Comparison of ENCODE assay signal across 10 mouse cellular contexts in genomic region chr17:35848112-35848511, GRCm38 (mm10). TPM values are rescaled to one million over a fixed set of nuclear protein-coding genes. Genes with fewer than 3 reads are reported as not detected.
A peak's percentile ranks its signal among the peaks of the same experiment; 100 is the strongest.
DNase-seq lines count a peak whose midpoint lies in the region; ATAC-seq and TF ChIP-seq lines count a peak whose summit lies in the region.
"Had no signal": no experiment of that assay in that cellular context is flagged by ENCODE, and none has a peak within 500 bp of the region (broad histone marks: within the 10 kb centered on the region; RNA-seq: fewer than 3 reads in every experiment).

No protein-coding gene starts in this region.

- no peak for TF ChIP-seq POLR2A in cerebellum, adult 2 months (IDR thresholded peaks at IDR 0.05; ENCODE audit: borderline replicate concordance, insufficient read depth, low read length)

- peak; percentile 23; the same call in 1 of the 2 replicates for TF ChIP-seq CTCF in lung, embryonic 14.5 days (IDR thresholded peaks at IDR 0.05; ENCODE audit: low read depth)
- no peak for TF ChIP-seq CTCF in cerebellum, adult 2 months (IDR thresholded peaks at IDR 0.05; ENCODE audit: borderline replicate concordance, insufficient read depth, low read depth, low read length)

- H3K4me2 ChIP-seq in lung, embryonic 14.5 days: no peak overlapping the region
- H3K4me2 ChIP-seq: forebrain, embryonic 13.5 days; hindbrain, embryonic 15.5 days had no signal

- peak; percentile 47 to 51 for DNase-seq in frontal cortex, postnatal 36 days (ENCODE audit: low spot score in 2 of 2)
- no peak for DNase-seq in frontal cortex, postnatal 14 days (ENCODE audit: low spot score in 2 of 2)
- no peak for DNase-seq in lung, embryonic 14.5 days
- no peak for DNase-seq in lung, postnatal 14 days
- peak; percentile 92 for DNase-seq in MN1 (ENCODE audit: low spot score)
- peak; percentile 34 to 53 for DNase-seq in kidney, postnatal 25 days
- DNase-seq in cerebellum, adult 2 months: no peak
- DNase-seq in thymus, postnatal 0 days (ENCODE audit: low spot score): no peak

- H3K9ac ChIP-seq in lung, embryonic 14.5 days: no peak overlapping the region
- H3K9ac ChIP-seq: forebrain, embryonic 13.5 days; hindbrain, embryonic 15.5 days had no signal

- no peaks in the 10 kb centered on the region for H3K9me3 ChIP-seq in lung, embryonic 14.5 days (ENCODE audit: low read depth, low read length)
- H3K9me3 ChIP-seq: forebrain, embryonic 13.5 days; hindbrain, embryonic 15.5 days had no signal

- no peaks in the 10 kb centered on the region for H3K27me3 ChIP-seq in lung, embryonic 14.5 days (ENCODE audit: insufficient read depth, low read length)
- H3K27me3 ChIP-seq in cerebellum, adult 2 months (ENCODE audit: control insufficient read depth, insufficient read depth, low read length): no peaks in the 10 kb centered on the region
- H3K27me3 ChIP-seq: forebrain, embryonic 13.5 days; hindbrain, embryonic 15.5 days had no signal

- H3K27ac ChIP-seq in lung, embryonic 14.5 days (ENCODE audit: low read depth): no peak overlapping the region
- H3K27ac ChIP-seq in cerebellum, adult 2 months (ENCODE audit: insufficient read depth, low read length): no peak overlapping the region
- H3K27ac ChIP-seq: forebrain, embryonic 13.5 days; hindbrain, embryonic 15.5 days had no signal

- WGBS in lung, embryonic 14.5 days: 58% methylated on average over 1 of the region's 1 CpGs
- WGBS in cerebellum, adult 2 months: 16% methylated on average over 1 of the region's 1 CpGs

- peaks cover 89% of the 10 kb centered on the region for H3K36me3 ChIP-seq in lung, embryonic 14.5 days (ENCODE audit: insufficient read depth)

- ATAC-seq in lung, embryonic 14.5 days (ENCODE audit: insufficient read depth): peak; percentile 41; the same call in 1 of the 2 replicates
- ATAC-seq: forebrain, embryonic 13.5 days had no signal

- H3K4me3 ChIP-seq in lung, embryonic 14.5 days (ENCODE audit: low read depth, low read length): no peak overlapping the region
- H3K4me3 ChIP-seq in cerebellum, adult 2 months (replicated peaks; ENCODE audit: insufficient read depth, low read depth, low read length): no peak overlapping the region
- H3K4me3 ChIP-seq: forebrain, embryonic 13.5 days; hindbrain, embryonic 15.5 days had no signal

- peaks cover under 1% of the 10 kb centered on the region; the same call in 1 of the 2 replicates for H3K4me1 ChIP-seq in lung, embryonic 14.5 days (ENCODE audit: insufficient read depth)
- H3K4me1 ChIP-seq in cerebellum, adult 2 months (ENCODE audit: control insufficient read depth, insufficient read depth, low read length): no peaks in the 10 kb centered on the region
- H3K4me1 ChIP-seq: hindbrain, embryonic 15.5 days had no signal

RNA-seq across cellular contexts. Expression of gene Mdc1, which starts 6.8 kb away (rescaled TPM):
- polyA plus RNA-seq in lung, embryonic 14.5 days (2014; fragmentation: Nextera tagmentation; extraction: Ambion mirVana): 19.5 and 21.6 TPM in 2 replicates
- polyA plus RNA-seq in cerebellum, adult 2 months (2012; rRNA removed): 12.1 and 16.1 TPM in 2 replicates
- 6.7 TPM in 2 replicates for polyA plus RNA-seq in thymus, postnatal 0 days (2015; fragmentation: Nextera tagmentation; extraction: Ambion mirVana)

RNA-seq across cellular contexts. Expression of gene Tubb5, which starts 10.0 kb away (rescaled TPM):
- 1,155 and 1,206 TPM in 2 replicates for polyA plus RNA-seq in lung, embryonic 14.5 days (2014; fragmentation: Nextera tagmentation; extraction: Ambion mirVana)
- 320 TPM in 2 replicates for polyA plus RNA-seq in cerebellum, adult 2 months (2012; rRNA removed)
- polyA plus RNA-seq in thymus, postnatal 0 days (2015; fragmentation: Nextera tagmentation; extraction: Ambion mirVana): 942 and 997 TPM in 2 replicates

RNA-seq across cellular contexts. Expression of gene Nrm, which starts 13.0 kb away (rescaled TPM):
- polyA plus RNA-seq in lung, embryonic 14.5 days (2014; fragmentation: Nextera tagmentation; extraction: Ambion mirVana): 69.2 and 72.0 TPM in 2 replicates
- 8.6 and 12.0 TPM in 2 replicates for polyA plus RNA-seq in cerebellum, adult 2 months (2012; rRNA removed)
- 53.7 and 59.1 TPM in 2 replicates for polyA plus RNA-seq in thymus, postnatal 0 days (2015; fragmentation: Nextera tagmentation; extraction: Ambion mirVana)

RNA-seq across cellular contexts. Expression of gene Ppp1r18, which starts 17.3 kb away (rescaled TPM):
- polyA plus RNA-seq in lung, embryonic 14.5 days (2014; fragmentation: Nextera tagmentation; extraction: Ambion mirVana): 24.0 and 24.7 TPM in 2 replicates
- 8.7 and 9.7 TPM in 2 replicates for polyA plus RNA-seq in cerebellum, adult 2 months (2012; rRNA removed)
- polyA plus RNA-seq in thymus, postnatal 0 days (2015; fragmentation: Nextera tagmentation; extraction: Ambion mirVana): 82.4 and 89.3 TPM in 2 replicates

RNA-seq across cellular contexts. Expression of gene Flot1, which starts 25.1 kb away (rescaled TPM):
- 30.9 and 32.5 TPM in 2 replicates for polyA plus RNA-seq in lung, embryonic 14.5 days (2014; fragmentation: Nextera tagmentation; extraction: Ambion mirVana)
- polyA plus RNA-seq in cerebellum, adult 2 months (2012; rRNA removed): 129 and 140 TPM in 2 replicates
- polyA plus RNA-seq in thymus, postnatal 0 days (2015; fragmentation: Nextera tagmentation; extraction: Ambion mirVana): 88.3 and 93.1 TPM in 2 replicates

Comparison
In these comparisons a context has a peak if more than half of its experiments do, and no peak if none do; other contexts are left out.
1. DNase-seq: peak in frontal cortex, postnatal 36 days (2 of 2), MN1 (single experiment) and kidney, postnatal 25 days (2 of 2); none in frontal cortex, postnatal 14 days (0 of 2), lung, embryonic 14.5 days (single experiment), lung, postnatal 14 days (single experiment), cerebellum, adult 2 months (0 of 2) and thymus, postnatal 0 days (single experiment).